Mouse (Mus musculus) CH12.LX (cell line): ENCODE data around the gene Mllt10. TPM values are rescaled to one million over a fixed set of nuclear protein-coding genes. Genes with fewer than 3 reads are reported as not detected.
A peak's percentile ranks its signal among the peaks of the same experiment; 100 is the strongest.

ENCODE experiments used
- DNase-seq: peaks from one replicate; pipeline ENCODE4 v3.0.0-alpha.2; 2013; ENCODE audit errors: extremely low read depth
- H3K27ac ChIP-seq: 2 replicates; pipeline ENCODE4 v1.5.1; 2012; ENCODE audit warnings: low read depth, mild to moderate bottlenecking, control low read depth, moderate library complexity; ENCODE audit not compliant: insufficient read depth
- H3K27me3 ChIP-seq: replicated peaks from 2 replicates; pipeline ENCODE3; 2012; ENCODE audit warnings: inconsistent platforms
- H3K36me3 ChIP-seq, 2 experiments: replicated peaks in 1 of 2; 2 replicates each; pipeline versions ENCODE3 to v1.6.1; 2012; ENCODE audit warnings: inconsistent platforms in 1 of 2, low read length in 1 of 2, mild to moderate bottlenecking in 1 of 2, mixed read lengths in 1 of 2, moderate library complexity in 1 of 2; ENCODE audit not compliant: control insufficient read depth in 1 of 2, insufficient read depth in 1 of 2
- H3K4me1 ChIP-seq, 2 experiments: 2 replicates each; pipeline ENCODE4 v1.6.1; 2012; ENCODE audit warnings: inconsistent platforms in 1 of 2, moderate library complexity in 1 of 2; ENCODE audit not compliant: insufficient read depth in 2 of 2, control insufficient read depth in 1 of 2
- H3K4me2 ChIP-seq: 2 replicates; pipeline ENCODE4 v1.6.1; 2012; ENCODE audit warnings: low read depth, mild to moderate bottlenecking, control low read depth; ENCODE audit not compliant: poor library complexity, insufficient read depth, severe bottlenecking
- H3K4me3 ChIP-seq, 3 experiments: fragments of 150-350 bp in 1 of 3; sonication (generic) in 1 of 3; replicated peaks in 1 of 3; 2 replicates each; pipeline versions ENCODE3 to v1.5.1; 2011 to 2012; ENCODE audit warnings: low read depth in 2 of 3, low read length in 2 of 3, mild to moderate bottlenecking in 2 of 3, moderate library complexity in 2 of 3, control low read depth in 1 of 3, improper control_type of control experiment in 1 of 3, inconsistent platforms in 1 of 3, mixed read lengths in 1 of 3; ENCODE audit not compliant: poor library complexity in 1 of 3
- H3K79me2 ChIP-seq: replicated peaks from 2 replicates; pipeline ENCODE4 v1.6.1; 2012; ENCODE audit warnings: mild to moderate bottlenecking, moderate library complexity; ENCODE audit not compliant: control insufficient read depth, poor library complexity, insufficient read depth, severe bottlenecking; ENCODE audit errors: extremely low read depth
- H3K9ac ChIP-seq: 2 replicates; pipeline ENCODE4 v1.6.1; 2012; ENCODE audit warnings: low read depth, mild to moderate bottlenecking, control low read depth, moderate library complexity; ENCODE audit not compliant: insufficient read depth
- H3K9me3 ChIP-seq: replicated peaks from 2 replicates; pipeline ENCODE3; 2012; ENCODE audit warnings: low read length, inconsistent platforms, mixed read lengths
- CHD1 ChIP-seq: IDR thresholded peaks from 2 replicates; pipeline ENCODE4 v1.6.1; 2012; ENCODE audit warnings: low read depth, low read length, improper control_type of control experiment, inconsistent platforms
- CHD2 ChIP-seq: IDR thresholded peaks from 2 replicates; pipeline ENCODE4 v1.6.1; 2011; ENCODE audit warnings: low read length, improper control_type of control experiment
- CTCF ChIP-seq, 2 experiments: IDR thresholded peaks in 1 of 2; conservative IDR thresholded peaks in 1 of 2; 2 replicates each; pipeline ENCODE4 v1.5.1; 2011 to 2012; ENCODE audit warnings: low read depth in 2 of 2, low read length in 2 of 2, improper control_type of control experiment in 1 of 2, inconsistent platforms in 1 of 2, mild to moderate bottlenecking in 1 of 2, moderate library complexity in 1 of 2
- E2F4 ChIP-seq: IDR thresholded peaks from 2 replicates; pipeline ENCODE4 v1.6.1; 2011; ENCODE audit warnings: low read depth, low read length, improper control_type of control experiment; ENCODE audit not compliant: insufficient replicate concordance
- ELF1 ChIP-seq: IDR thresholded peaks from 2 replicates; pipeline ENCODE4 v1.6.1; 2014; ENCODE audit warnings: low read depth, mild to moderate bottlenecking, inconsistent platforms, low read length, improper control_type of control experiment
- HCFC1 ChIP-seq: IDR thresholded peaks from 2 replicates; pipeline ENCODE4 v1.6.1; 2012; ENCODE audit warnings: low read depth, mild to moderate bottlenecking, inconsistent platforms, low read length, improper control_type of control experiment
- JUND ChIP-seq: conservative IDR thresholded peaks from 2 replicates; pipeline ENCODE4 v1.6.1; 2011; ENCODE audit warnings: low read depth, low read length, improper control_type of control experiment
- MAX ChIP-seq: IDR thresholded peaks from 2 replicates; pipeline ENCODE4 v1.6.1; 2011; ENCODE audit warnings: low read length, improper control_type of control experiment
- MAZ ChIP-seq: IDR thresholded peaks from 2 replicates; pipeline ENCODE4 v1.6.1; 2012; ENCODE audit warnings: low read depth, mild to moderate bottlenecking, inconsistent platforms, low read length, improper control_type of control experiment, moderate library complexity
- MEF2A ChIP-seq: IDR thresholded peaks from 2 replicates; pipeline ENCODE4 v1.6.1; 2014; ENCODE audit warnings: low read depth, mild to moderate bottlenecking, inconsistent platforms, low read length, improper control_type of control experiment, borderline replicate concordance
- NELFE ChIP-seq: IDR thresholded peaks from 2 replicates; pipeline ENCODE4 v1.6.1; 2011; ENCODE audit warnings: low read depth, low read length, improper control_type of control experiment
- NRF1 ChIP-seq: IDR thresholded peaks from 2 replicates; pipeline ENCODE4 v1.6.1; 2014; ENCODE audit warnings: low read depth, mild to moderate bottlenecking, inconsistent platforms, low read length, improper control_type of control experiment, moderate library complexity
- POLR2AphosphoS2 ChIP-seq: IDR thresholded peaks from 2 replicates; pipeline ENCODE4 v1.6.1; 2011; ENCODE audit warnings: low read depth, low read length, improper control_type of control experiment
- RAD21 ChIP-seq: IDR thresholded peaks from 2 replicates; pipeline ENCODE4 v1.6.1; 2011; ENCODE audit warnings: low read depth, mild to moderate bottlenecking, low read length, improper control_type of control experiment, moderate library complexity
- RCOR1 ChIP-seq: conservative IDR thresholded peaks from 2 replicates; pipeline ENCODE4 v1.6.1; 2012; ENCODE audit warnings: low read depth, mild to moderate bottlenecking, inconsistent platforms, low read length, improper control_type of control experiment
- SIN3A ChIP-seq: IDR thresholded peaks from 2 replicates; pipeline ENCODE4 v1.6.1; 2012; ENCODE audit warnings: low read length, improper control_type of control experiment, inconsistent platforms
- SMC3 ChIP-seq: IDR thresholded peaks from 2 replicates; pipeline ENCODE4 v1.6.1; 2011; ENCODE audit warnings: low read depth, low read length, improper control_type of control experiment
- USF2 ChIP-seq: conservative IDR thresholded peaks from 2 replicates; pipeline ENCODE4 v1.6.1; 2011; ENCODE audit warnings: low read depth, low read length, improper control_type of control experiment
- ZC3H11A ChIP-seq: IDR thresholded peaks from 2 replicates; pipeline ENCODE4 v1.6.1; 2012; ENCODE audit warnings: low read depth, mild to moderate bottlenecking, inconsistent platforms, low read length, improper control_type of control experiment
- dilution Hi-C: fragments of 300-500 bp; cut with MboI; formaldehyde crosslinking; loops from 2 replicates; pipeline ENCODE4 v1.14.3; 2020; ENCODE audit warnings: low sequenced_read_pairs; ENCODE audit not compliant: extremely low pct_unique_long_range_greater_than_20kb, extremely low pct_ligation_motif_present
- in situ Hi-C: fragments of 300-500 bp; cut with MboI; formaldehyde crosslinking; loops from 3 replicates; pipeline ENCODE4 v1.14.3; 2019; ENCODE audit warnings: low sequenced_read_pairs, low pct_ligation_motif_present, low pct_unique_long_range_greater_than_20kb, mixed read lengths
- polyA plus RNA-seq: library from polyadenylated mRNA; unstranded; fragments of >175 nt; gene quantifications from 2 replicates; pipeline ENCODE4 v1.2.1, GENCODE M21; 2012; ENCODE audit warnings: low read depth; ENCODE audit not compliant: insufficient read length
- total RNA-seq, 2 experiments: library from RNA; depleted of rRNA; stranded (reverse); fragments of 300-350 nt in 1 of 2; fragments of >200 nt in 1 of 2; gene quantifications; 2 replicates each; pipeline ENCODE4 v1.2.3; 2012 to 2014

Mllt10 gene
- total and polyA plus RNA-seq, 3 experiments, result 22.0 to 39.2 (median 27.2) TPM

DNA sequence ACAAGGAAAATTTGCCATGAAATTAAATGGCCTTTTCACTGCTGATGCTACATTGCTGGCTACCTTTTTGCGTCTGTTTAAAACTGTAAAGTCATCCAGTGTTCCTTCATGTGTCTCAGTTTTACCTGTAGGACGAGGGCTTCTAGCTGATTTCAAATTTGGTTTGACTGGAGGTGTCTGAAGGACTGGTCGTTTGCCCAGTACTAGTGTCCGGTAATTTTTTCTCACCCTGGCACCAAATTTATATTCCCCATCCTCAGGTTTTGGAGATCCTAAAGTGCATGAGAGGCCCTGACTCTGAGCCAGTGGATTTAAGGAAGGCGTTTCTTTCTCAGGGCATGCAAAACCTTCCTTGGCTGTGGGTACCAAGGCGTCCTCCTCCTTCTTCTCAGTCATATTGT is 9.3 kb upstream of the Mllt10 start:
- Histone ChIP-seq H3K27me3 (peaks cover 19% of the 10 kb centered on the region), H3K79me2 (peaks cover 2% of the 10 kb centered on the region; the same call in 1 of the 2 replicates), H3K4me1 (peaks cover 2 to 41% of the 10 kb centered on the region in 2 experiments; a peak in 3 of 4 replicates), H3K36me3 (no peaks in the 10 kb centered on the region), H3K27ac (no peak overlapping the region), H3K4me2 (peak overlapping the region; percentile 75), H3K9me3 (no peaks in the 10 kb centered on the region), H3K4me3 (no peak overlapping the region), H3K9ac (no peak overlapping the region)
- in situ Hi-C loops, result loop anchor here (25.0 kb wide), 2 partner anchors 317 to 642 kb away; partner anchors contain the start of genes Bmi1 and Spag6
- dilution Hi-C loops, result no loop called here
- DNase-seq, result no peak
- TF ChIP-seq ELF1 (no peak), RCOR1 (no peak)

DNA sequence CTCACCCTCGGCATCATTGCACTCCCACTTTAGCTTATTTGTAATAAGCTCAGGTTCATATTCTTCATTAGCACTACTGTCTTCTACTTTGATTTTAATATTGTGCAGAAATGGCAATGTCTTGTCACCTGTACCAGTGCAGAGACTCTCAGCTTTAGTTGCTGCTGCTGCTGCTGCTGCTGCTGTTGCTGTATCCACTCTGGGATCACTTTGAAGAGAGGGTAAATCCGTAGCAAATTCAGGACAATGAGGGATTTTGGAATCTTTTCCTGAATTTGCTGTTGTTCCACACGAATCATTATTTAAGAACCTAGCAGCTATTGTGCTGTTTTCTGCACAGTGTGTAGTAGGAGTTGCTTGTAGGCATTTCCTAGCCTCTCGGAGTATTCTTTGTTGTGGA is 8.9 kb upstream of the Mllt10 start:
- Histone ChIP-seq H3K27ac (no peak overlapping the region), H3K79me2 (peaks cover 2% of the 10 kb centered on the region; the same call in 1 of the 2 replicates), H3K4me3 (peak overlapping the region in 2 of 3 experiments; percentile 65 to 66), H3K36me3 (no peaks in the 10 kb centered on the region), H3K9ac (peak overlapping the region; percentile 49; the same call in 1 of the 2 replicates), H3K4me2 (peak overlapping the region; percentile 75), H3K9me3 (no peaks in the 10 kb centered on the region), H3K27me3 (peaks cover 19% of the 10 kb centered on the region), H3K4me1 (peaks cover 2 to 42% of the 10 kb centered on the region in 2 experiments; a peak in 3 of 4 replicates)
- no peak for DNase-seq
- TF ChIP-seq MEF2A (no peak), E2F4 (no peak), RAD21 (no peak), SMC3 (no peak), CTCF (conservative IDR thresholded peaks at IDR 0.05 in 1 of 2, IDR thresholded peaks at IDR 0.05 in 1 of 2; ENCODE audit: low read depth in 2 of 2, low read length in 2 of 2) (no peak), POLR2AphosphoS2 (no peak), HCFC1 (no peak), CHD2 (no peak), JUND (no peak), USF2 (no peak), ELF1 (no peak), ZC3H11A (no peak), SIN3A (no peak), CHD1 (no peak), NELFE (no peak), NRF1 (no peak), MAZ (no peak), MAX (no peak), RCOR1 (no peak)
- in situ Hi-C loops, result loop anchor here (25.0 kb wide), 2 partner anchors 316 to 641 kb away; partner anchors contain the start of genes Bmi1 and Spag6
- dilution Hi-C loops, result no loop called here
